Mouse (Mus musculus): Measurements from ENCODE around the gene Zfp119b.

Gene Zfp119b

DNA sequence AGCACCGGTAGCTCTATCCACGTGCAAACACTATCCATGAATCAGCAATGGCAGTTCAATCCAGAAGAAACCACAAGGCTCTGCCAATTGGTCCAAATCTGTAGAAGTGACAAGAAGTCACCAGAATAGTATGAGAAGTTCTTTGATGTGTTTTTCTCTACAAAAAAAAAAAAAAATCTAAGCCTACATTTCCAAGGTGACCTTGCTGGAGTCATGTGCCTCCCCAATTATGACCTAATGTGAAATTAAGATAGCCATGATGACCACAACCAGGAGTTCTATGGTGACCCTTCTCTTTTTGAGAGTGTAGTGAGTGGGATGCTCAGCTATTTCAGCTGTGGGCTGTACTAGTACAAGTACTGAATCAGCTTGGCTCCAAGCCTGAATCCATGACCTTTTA is at the start of gene Zfp119b:
Gene Zfp119b, minus strand, starts transcription at position 101 of the 400 bp plus-strand sequence.
- no peak for DNase-seq (ENCODE audit: low spot score)

DNA sequence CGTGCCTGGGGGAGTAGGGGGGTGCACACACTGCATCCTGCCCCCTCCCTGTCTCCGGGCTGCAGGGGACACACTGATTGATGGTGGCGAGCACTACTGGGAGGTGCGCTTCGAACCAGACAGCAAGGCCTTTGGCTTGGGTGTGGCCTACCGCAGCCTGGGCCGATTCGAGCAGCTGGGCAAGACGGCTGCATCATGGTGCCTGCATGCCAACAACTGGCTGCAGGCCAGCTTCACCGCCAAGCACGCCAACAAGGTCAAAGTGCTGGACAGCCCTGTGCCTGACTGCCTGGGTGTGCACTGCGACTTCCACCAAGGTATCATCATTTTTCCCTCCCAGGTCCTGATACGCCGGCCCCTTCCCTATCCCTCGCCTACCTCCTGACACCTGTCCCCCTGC is 46.7 kb upstream of the Zfp119b start:
- no peak for DNase-seq (ENCODE audit: low spot score)

DNA sequence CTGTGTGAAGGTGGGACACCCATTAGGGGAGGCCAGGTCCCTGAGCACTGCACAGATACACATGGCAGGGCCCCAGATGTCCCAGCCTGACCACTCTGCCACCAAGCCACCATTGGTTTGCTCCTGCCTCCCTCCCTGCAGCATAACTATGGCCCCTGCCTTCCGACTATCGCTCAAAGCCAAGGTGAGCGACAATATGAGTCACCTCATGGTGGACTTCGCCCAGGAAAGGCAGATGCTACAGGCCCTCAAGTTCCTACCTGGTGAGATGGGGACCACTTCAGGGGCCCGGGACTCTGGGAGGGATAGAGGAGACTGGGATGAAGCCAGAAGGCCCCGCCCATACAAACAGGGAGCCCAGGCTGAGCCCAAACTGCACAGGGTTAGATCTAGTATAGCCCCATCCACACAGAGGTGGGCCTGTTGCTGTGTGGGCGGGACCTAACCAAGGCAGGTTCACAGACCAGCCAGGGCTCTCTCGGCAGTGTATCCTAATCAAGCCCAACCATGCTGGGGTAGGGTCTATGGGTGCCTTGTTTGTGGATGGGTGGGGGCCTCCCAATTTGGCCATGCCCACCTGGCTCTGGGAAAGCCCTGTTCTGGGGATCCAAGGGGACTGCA is 41.1 kb upstream of the Zfp119b start:
- DNase-seq (ENCODE audit: low spot score) = no peak

DNA sequence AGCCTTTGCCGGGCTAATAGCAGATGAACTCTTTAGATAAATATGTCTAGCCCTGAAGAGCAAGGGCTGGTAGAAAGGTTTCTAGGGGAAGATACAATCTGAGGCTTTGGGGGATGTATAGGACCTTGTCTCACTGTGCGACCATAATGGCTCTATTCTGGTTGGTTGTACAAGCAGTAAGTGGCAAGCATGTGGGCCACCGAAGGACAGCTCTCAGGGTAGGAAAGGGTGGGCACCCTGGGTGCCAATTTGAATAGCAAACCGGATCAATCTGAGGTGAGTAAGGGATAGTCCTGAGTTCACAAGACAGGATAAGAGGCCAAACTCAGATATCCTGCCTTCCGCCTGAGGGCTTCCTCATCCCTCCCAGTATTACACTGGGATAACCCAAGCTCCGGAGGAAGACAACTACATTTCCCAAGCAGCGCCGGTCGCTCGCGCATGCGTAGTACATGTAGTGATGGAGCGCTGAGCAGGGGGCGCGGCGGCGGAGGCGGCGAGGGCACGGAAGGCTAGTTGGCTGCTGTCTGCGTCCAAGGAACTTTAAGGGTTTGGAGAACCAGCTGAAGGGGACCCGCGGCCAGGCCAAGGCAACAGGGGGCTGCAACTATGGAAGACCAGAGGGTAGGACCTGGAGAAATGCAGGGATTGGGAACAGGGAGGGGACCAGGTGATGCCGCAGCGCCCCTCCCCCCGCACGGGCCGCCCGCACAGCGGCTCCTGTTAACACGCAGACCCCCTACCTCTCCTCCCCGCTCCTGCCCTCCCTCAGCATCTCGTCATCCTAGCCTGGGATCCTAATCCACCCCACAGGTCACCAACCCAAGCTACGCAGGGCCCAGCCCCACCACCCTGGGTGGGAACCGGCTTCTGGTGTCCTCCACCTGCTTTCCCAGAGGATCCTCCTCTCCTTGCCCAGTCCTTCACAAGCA is 37.0 kb upstream of the Zfp119b start, which contains the start of gene Fsd1:
Gene Fsd1, plus strand, starts transcription at position 480 of the 932 bp plus-strand sequence.
- DNase-seq (ENCODE audit: low spot score) = no peak

DNA sequence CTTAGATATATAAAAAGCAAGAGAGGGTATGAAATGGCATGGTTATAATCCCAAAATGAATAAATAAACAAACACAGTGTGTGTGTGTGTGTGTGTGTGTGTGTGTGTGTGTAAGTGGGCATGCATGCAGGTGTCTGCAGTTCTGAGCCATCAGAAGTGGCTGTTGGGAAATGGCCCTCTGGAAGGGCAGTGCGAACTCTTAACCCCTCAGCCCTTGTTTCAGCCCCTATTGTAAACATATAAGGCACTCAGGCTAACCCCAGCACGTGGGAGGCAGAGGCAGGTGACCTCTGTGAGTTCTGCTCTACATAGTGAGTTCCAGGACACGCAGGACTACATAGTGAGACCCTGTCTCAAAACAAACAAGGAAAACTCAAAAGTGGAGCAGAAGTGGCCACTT is 28.0 kb upstream of the Zfp119b start:
- no peak for DNase-seq (ENCODE audit: low spot score)

DNA sequence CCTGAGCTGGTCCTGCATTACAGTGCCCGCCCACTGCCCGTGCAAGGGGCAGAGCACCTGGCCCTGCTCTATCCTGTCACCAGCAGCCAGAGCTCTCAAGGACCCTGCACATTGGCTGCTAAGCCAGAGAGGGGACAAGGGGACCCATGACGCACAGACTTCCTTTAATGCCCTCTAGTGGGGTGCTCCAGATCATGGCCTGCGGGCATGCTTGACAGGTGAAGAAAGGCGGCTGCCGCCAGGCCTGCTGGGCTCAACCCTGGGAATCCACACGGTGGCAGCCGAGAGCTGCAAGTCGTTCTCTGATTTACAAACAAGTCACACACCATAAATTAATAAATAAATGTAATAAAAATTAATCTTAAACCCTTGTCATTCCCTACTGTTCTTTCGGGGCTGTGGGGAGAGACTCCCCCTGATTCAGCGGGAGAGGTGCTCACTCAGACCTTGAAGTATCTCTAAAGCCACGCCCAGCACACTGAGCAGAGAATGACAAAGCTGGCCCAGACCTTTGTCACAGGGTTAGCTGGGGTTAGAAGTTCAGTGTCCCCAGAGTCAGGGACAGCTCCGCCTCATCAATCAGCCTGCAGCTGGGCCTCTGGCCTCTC is 27.1 kb upstream of the Zfp119b start:
- no peak for DNase-seq (ENCODE audit: low spot score)

DNA sequence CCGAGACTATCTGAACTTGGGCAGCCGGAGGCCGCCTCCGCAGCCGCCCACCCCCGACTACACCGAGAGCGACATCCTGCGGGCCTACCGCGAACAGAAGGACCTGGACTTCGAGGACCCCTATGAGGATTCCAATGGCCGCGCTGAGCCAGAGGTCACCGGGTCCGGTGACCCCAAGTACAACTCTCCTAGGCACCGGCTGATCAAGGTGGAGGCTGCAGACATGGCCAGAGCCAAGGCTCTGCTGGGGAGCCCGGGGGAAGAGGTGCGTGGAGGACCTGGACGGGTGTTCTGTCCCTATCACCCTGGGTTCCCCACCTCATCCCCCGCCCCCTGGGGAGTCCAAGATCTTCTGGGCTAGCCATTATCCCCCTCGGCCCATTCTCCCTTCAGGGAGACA is 22.2 kb upstream of the Zfp119b start:
- DNase-seq (ENCODE audit: low spot score) = no peak

DNA sequence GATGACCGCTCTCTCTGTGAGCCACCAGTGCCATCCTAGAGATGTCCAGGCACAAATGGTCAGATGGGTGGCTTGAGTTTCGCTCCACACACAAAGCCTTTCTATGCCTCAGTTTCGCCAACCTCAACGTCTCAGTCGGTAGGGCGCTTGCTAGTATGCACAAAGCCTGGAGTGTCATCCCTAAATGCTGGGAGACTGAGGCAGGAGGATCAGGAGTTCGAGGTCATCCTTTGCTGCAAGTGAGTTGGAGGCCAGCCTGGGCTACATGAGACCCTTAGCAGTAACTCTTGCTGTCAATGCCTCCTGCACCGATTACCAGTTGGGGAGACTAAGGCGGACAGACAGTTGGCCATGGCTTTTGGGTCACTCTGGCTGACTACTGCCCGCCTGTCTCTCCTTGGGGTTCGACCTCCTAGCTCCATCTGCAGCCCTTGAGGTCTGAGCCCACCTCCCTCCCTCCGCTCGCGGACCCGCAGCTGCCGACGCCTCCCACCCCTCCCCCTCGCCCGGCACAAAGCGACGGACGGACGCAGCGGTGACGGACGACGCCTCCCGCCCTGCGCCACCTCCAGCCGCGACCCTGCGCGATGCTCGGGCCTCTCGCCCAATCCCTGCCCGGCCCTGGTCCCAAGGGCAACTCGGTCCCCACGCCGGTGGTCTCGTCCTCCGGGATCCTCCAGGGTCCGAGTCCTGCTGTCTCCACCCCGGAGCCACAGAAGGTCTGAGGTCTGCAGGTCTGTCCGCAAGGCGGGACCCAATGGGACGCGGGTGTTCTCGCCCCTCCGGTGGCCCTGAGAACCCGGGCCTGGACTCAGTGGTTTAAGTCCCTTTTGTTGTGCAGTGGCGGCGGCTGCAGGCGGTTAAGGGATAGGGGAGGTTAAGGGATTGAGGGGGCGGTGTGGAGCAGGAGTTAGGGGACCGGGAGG is 20.9 kb upstream of the Zfp119b start, which contains the start of gene Shd:
Gene Shd, plus strand, starts transcription at position 502 of the 926 bp plus-strand sequence.
- no peak for DNase-seq (ENCODE audit: low spot score)

DNA sequence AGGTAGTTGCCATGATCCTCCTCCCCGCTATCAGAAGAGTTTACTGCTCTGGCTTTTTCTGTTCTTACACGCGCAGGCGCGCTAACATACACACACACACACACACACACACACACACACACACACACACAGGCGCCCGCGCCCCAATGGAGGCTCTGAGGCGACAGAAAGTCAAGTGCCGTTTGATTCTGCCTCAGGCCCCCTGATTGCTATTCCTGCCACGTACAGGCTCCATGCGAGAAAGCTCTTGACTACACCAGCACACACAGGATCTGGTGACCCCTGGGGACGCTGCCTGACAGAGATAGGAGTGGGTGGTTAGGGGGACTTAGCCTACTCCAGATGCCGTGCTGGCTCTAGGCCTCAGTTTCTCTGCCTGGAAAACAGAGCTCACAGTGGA is 20.3 kb upstream of the Zfp119b start:
- DNase-seq (ENCODE audit: low spot score) = no peak

DNA sequence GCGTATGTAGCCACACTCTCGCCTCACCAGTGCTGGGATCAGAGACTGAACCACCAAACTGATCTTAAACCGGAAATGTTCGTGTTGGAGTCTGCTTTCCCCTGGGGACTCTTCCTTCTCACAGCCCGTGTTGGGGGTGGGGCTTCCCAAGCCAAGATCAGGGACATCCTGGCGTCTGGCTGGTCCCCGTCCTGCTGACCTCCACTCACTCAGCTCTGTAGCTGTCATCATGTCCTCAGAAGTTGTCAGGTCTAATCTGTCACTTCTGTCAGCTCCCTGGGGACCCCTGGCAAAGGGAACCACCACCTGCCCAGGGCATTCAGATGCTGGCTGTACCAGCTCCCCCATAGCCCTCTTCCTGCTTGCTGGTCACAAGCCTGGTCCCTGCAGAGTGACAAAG is 18.9 kb upstream of the Zfp119b start:
- no peak for DNase-seq (ENCODE audit: low spot score)

DNA sequence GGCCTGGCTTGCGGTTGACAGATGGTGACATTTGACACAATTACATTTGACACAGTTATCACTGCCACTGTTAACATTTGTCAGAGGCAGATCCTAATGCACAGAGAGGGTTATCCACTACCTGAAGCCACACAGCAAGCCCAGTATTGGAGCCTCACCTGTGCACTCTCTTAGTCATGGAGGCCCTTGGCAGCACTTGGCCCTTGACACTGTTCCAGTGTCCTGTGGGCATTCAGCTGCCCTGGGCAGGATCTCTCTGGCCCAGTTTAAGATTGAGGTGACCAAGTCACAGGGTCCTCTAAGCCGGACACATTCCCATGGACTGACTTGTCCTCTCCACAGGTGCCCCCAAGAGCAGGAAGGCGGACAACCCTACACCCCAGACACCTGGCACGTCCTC is 17.9 kb upstream of the Zfp119b start:
- no peak for DNase-seq (ENCODE audit: low spot score)

DNA sequence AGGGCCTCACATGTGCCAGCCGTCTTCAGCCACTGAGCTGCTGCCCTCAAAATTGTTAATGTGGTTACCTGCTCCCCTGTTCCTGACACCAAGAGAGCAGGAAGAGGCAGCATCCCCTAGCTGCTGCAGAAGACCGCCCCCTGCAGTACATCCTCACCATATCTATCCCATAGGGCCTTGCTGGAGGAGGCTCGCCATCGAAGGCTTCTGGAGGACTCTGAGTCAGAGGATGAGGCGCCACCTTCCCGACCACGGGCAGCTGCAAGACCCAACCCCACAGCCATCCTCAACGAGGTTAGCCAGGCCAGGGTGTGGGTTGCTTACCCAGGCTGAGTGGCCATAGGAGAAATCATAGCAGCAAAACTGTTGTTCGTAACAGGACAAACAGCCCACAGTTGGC is 15.7 kb upstream of the Zfp119b start:
- no peak for DNase-seq (ENCODE audit: low spot score)

DNA sequence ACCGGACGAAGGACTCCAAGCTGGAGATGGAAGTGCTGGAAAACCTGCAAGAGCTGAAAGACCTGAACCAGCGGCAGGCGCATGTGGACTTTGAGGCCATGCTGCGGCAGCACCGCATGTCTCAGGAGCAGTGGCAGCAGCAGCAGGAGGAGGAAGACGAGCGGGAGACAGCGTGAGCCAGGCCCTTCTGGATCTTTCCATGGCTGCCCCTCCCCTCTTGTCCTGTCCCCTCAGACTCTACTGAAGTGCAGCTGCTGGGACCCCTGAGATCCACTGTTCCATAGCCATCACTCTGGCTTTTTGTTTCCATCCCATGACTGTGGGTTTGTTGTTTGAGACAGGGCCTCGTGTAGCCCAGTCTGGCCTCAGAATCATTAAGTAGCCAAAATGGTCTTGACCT is 15.2 kb upstream of the Zfp119b start:
- DNase-seq (ENCODE audit: low spot score) = no peak

DNA sequence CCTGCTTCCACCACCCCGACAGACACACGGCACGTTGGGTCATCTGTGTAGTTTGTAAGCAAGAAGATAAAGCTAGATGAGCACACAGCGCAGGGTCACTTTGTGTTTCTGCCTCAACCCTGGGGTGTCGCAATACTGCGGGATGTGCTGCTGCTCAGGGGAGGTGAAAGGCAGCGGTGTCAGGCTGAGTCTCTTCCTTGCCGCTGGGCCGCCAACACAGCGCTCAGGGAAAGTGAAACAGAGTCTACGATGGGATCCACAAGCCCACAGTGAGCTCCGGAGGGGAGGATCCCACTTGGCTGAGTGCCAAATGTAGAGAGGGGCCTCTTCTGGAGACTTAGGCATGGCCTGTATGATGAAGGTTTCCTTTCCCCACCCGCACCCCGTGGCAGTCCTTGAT is 13.9 kb upstream of the Zfp119b start:
- no peak for DNase-seq (ENCODE audit: low spot score)

DNA sequence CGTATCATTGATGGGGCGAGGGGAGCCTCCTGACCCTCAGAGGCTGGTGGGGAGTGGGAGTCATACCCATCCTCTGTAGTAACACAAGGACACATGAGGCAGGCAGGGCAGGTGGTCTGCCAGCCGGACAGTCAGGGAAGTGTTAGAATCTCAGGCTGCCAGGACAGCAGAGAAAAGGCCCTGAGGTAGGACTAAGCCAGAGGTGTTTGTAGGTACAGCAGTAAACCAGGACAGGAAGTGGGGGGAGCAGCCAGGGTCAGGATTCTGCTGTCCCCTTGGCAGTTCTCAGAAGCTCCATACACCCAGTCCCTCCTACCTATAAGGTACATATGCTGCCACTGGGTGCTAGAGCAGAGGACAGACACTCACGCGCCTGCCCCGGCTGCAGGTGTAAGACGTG is 12.3 kb upstream of the Zfp119b start:
- DNase-seq (ENCODE audit: low spot score) = no peak

DNA sequence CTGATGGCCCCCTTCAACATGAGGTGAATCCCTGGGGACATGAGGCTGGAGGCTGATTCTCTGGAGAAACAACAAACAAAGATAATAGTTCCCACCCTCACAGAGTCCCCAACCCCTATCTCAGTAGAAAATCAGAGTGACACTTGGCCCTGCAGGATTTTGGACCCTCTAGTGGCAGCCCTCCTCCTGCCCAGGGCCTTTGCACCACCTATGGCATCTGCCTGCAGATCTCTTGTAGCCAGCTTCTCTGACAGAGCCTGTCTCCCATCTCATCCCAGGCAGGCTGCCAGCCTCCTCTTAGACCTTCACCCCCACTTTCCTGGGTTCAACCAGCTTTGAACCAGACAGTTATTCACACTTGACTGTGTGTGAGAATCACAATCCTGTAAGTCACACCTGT is 11.5 kb upstream of the Zfp119b start:
- no peak for DNase-seq (ENCODE audit: low spot score)

DNA sequence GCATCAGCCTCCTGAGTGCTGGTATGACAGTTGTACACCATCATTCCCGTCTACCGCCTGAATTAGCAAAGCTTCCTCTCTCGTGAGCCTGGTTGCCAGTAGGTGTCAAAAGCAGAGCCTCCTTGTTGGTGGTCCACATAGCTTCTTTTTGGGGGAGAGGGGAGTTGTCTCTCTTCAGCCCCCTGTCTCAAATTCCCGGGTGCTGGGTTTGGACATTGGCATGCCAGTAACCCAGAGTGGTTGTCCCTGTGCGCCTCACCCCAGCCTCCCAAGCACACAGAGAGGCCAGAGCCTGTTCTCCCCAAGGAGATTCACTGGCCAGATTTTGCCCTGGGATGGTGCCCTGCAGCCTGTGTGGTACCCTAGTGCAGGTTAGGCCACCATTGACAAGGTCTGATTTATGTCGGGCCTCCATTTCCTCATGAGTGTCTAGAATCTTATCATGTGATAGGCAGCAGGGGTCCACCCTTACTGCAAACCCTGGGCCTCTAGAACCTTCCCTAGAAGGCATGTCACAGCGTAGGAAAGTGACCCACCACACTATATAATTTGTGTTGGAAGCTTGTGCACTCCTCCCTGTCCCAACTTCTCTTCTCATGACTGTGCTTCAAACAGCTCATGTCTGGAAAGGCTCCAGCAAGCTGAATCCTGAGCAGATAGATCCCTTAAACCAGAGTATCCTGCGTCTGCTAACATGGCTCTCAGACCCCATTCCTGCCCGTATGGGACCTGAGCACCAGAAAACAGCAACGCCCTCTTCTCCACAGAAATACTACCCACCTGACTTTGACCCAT is 10.8 kb upstream of the Zfp119b start:
- DNase-seq (ENCODE audit: low spot score) = no peak

DNA sequence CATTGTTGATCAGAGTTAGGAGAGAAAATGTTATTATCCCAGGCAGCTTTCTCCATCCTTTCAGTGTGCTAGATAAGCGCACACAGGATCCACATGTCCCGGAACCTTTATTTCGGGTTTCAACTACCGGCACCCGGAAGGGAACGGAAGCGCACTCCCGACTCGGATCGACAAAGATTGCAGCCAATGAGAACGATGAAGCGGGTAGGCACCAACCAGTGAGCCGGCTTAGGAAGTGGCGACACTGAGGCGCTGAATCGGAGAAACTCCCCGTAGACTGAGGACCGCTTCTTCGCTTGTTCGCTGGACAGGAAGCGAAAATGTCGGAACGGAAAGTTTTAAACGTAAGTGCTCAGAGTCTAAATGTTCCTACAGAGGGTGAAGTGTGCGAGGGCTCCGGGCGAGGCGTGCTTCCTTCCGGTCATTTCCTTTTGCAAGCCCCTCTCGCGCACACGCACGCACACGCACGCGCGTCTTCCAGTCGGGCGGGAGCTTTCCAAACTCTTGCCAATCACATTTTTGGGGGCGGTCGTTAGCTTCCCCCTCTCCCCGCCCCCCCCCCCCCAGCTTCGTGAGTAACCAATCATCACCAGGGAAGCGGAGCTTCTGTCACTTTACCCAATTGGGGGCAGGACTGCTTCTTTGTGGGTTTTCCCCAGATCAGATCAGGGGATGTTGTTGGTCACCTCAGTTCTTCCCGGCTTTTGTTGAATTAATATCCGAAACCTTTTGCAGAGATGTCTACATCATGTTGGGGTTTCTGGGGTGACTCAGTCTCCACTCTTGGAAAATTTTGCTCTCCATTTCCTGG is 9.8 kb upstream of the Zfp119b start, which contains the start of gene Yju2:
Gene Yju2, plus strand, starts transcription at position 182 of the 811 bp plus-strand sequence.
- DNase-seq (ENCODE audit: low spot score) = peak; percentile 61

DNA sequence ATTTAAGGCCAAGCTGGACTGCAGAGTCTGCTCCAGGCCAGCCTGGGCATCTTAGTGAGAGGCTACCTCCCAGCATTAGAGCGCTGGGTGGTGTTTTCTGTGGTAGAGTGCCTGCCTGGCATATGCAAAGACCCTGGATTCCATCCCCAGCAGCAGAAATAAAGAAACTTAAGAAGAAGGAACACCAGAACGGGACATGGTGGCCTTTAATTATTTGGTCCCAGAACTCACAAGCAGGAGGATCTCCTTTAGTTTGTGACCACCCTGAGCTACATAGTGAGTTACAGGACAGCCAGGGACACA is 9.2 kb upstream of the Zfp119b start:
- no peak for DNase-seq (ENCODE audit: low spot score)

Data from urinary bladder, postnatal 10 days (tissue).